Mouse (Mus musculus) ES-E14 (cell line): ENCODE results near the gene Adarb2.

Experiments
- HCFC1 ChIP-seq: IDR thresholded peaks from 2 replicates; pipeline ENCODE4 v1.6.1; 2012; ENCODE audit warnings: low read length, inconsistent platforms, borderline replicate concordance; ENCODE audit not compliant: insufficient read depth
- MAFK ChIP-seq: IDR thresholded peaks from 2 replicates; pipeline ENCODE4 v1.6.1; 2014; ENCODE audit warnings: mild to moderate bottlenecking, low read depth, low read length, inconsistent platforms; ENCODE audit not compliant: insufficient read depth
- ZC3H11A ChIP-seq: IDR thresholded peaks from 2 replicates; pipeline ENCODE4 v1.6.1; 2012; ENCODE audit warnings: low read depth, mild to moderate bottlenecking, inconsistent platforms, low read length, borderline replicate concordance
- ZNF384 ChIP-seq: IDR thresholded peaks from 2 replicates; pipeline ENCODE4 v1.6.1; 2012; ENCODE audit warnings: low read depth, low read length, inconsistent platforms

- TF ChIP-seq ZC3H11A = no peak
- no peak for TF ChIP-seq HCFC1
- TF ChIP-seq ZNF384 = no peak
- no peak for TF ChIP-seq MAFK
Observed at GRCm38 (mm10) chr13:8248016-8248667, 45.5 kb downstream of the Adarb2 start.
